Mouse (Mus musculus): ENCODE measurements around the gene Slc22a5.

DNA sequence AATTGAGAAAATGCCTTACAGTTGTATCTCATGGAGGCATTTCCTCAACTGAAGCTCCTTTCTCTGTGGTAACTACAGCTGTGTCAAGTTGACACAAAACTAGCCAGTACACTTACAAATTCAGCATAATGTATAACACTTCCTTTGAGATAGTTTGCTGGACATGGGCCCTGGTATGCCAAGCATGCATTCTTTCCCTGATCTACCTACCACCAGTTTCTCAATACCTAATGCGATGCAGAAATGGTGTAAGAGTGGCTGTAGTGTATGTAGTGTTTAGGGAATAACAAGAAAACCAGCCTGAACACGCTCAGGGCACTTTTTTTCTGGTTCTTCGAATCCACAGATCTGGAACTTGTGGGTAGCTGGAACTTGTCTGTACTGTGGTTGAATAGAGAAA lies 37.1 kb upstream of the Slc22a5 start:
- TF ChIP-seq MAFK (IDR thresholded peaks at IDR 0.05; ENCODE audit: insufficient read depth, low read depth, low read length) (no peak), HCFC1 (IDR thresholded peaks at IDR 0.05; ENCODE audit: borderline replicate concordance, insufficient read depth, low read length) (no peak)

Data from ES-E14 (cell line).